ENCODE assay signal across 8 mouse cellular contexts in the genomic region with DNA sequence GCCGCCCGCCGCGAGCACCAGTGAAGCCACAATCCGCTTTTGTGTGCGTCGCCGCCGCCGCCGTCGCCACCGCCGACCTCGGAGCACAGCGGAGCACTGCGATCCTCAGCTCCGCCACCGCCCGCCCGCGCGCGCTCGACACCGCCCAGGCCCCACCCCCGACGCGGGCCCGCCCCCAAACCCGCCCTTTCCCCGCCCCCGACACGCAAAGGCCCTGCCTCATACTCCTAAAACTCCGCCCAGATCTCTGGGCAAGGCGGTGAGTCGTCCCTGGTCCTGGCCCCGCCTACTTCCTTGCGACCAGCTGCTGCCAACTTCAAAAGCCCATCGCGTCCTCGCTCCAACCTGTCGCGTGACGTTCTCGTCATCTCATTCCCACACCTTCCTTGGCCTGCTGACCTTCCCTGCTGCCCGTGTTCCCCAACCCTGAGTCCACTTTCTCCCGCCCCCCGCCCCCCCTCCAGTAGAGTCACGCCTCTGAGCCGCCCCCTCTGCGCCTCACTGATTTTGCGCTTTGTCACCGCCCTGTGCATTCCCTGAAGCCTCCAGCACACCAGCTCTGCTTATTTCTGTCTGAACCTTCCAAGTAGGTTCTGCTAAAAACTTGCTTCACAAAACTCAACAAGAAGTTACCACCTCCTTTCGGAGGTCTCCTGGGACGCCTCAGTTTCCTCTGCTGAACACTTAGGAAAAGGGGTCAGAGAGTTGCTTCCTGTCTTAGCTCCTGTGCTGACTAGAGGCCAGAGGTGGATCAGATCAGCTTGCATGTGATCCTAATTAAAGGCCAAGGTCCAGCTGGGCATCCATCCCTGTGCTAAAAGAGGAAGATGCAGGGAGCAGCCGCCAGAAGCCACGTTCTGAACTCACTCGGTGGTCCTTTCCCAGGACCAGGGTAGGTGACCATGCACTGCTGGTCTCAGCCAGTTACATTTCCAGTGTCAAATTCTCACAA. TPM values are rescaled to one million over a fixed set of nuclear protein-coding genes. Genes with fewer than 3 reads are reported as not detected.
DNase-seq lines count a peak whose midpoint lies in the region; ATAC-seq and TF ChIP-seq lines count a peak whose summit lies in the region.

A gene (minus strand): TSS at position 678 of the 952 bp plus-strand sequence.

- DNase-seq in c-Kit-positive CD71-positive TER-119-negative erythroid progenitor cells, embryonic 14.5 days (ENCODE audit: low read depth), result peak; percentile 89
- peak; percentile 97 for DNase-seq in heart, postnatal 0 days (ENCODE audit: low spot score)
- DNase-seq in kidney, postnatal 4 days, result peak; percentile 92 to 96
- peak; percentile 94 to 97 for DNase-seq in lung, adult 18-20 months
- DNase-seq in testis, postnatal 14 days (ENCODE audit: low spot score), result peak; percentile 91

- no peaks in the 10 kb centered on the region for H3K9me3 ChIP-seq in E14TG2a.4 (ENCODE audit: low read length)
- H3K9me3 ChIP-seq in forebrain, embryonic 12.5 days, result no peaks in the 10 kb centered on the region
- H3K9me3 ChIP-seq in heart, postnatal 0 days (replicated peaks; ENCODE audit: control insufficient read depth, low read length), result no peaks in the 10 kb centered on the region
- no peaks in the 10 kb centered on the region for H3K9me3 ChIP-seq in neural tube, embryonic 15.5 days (replicated peaks)

- peaks cover 34% of the 10 kb centered on the region for H3K4me1 ChIP-seq in E14TG2a.4 (replicated peaks; ENCODE audit: low read depth, low read length)
- H3K4me1 ChIP-seq in forebrain, embryonic 12.5 days, result peaks cover 36% of the 10 kb centered on the region
- peaks cover 12% of the 10 kb centered on the region; the same call in 1 of the 2 replicates for H3K4me1 ChIP-seq in heart, postnatal 0 days (ENCODE audit: control insufficient read depth, insufficient read depth)
- peaks cover 48% of the 10 kb centered on the region for H3K4me1 ChIP-seq in neural tube, embryonic 15.5 days

- peaks cover 37% of the 10 kb centered on the region for H3K27me3 ChIP-seq in E14TG2a.4 (ENCODE audit: insufficient read depth, low read length)
- H3K27me3 ChIP-seq in forebrain, embryonic 12.5 days, result peaks cover 8% of the 10 kb centered on the region; the same call in 1 of the 2 replicates
- H3K27me3 ChIP-seq in heart, postnatal 0 days (ENCODE audit: control insufficient read depth, insufficient read depth, low read length), result no peaks in the 10 kb centered on the region
- no peaks in the 10 kb centered on the region for H3K27me3 ChIP-seq in neural tube, embryonic 15.5 days (replicated peaks)

- peak within 1 kb of the TSS; percentile 70 for H3K27ac ChIP-seq in forebrain, embryonic 12.5 days
- peak within 1 kb of the TSS; percentile 53 for H3K27ac ChIP-seq in heart, postnatal 0 days (ENCODE audit: low read depth)
- peak within 1 kb of the TSS; percentile 87 for H3K27ac ChIP-seq in neural tube, embryonic 15.5 days (replicated peaks)

- no peak for TF ChIP-seq CTCF in E14TG2a.4 (conservative IDR thresholded peaks at IDR 0.05; ENCODE audit: low read length)
- no peak for TF ChIP-seq CTCF in heart, postnatal 0 days (IDR thresholded peaks at IDR 0.05; ENCODE audit: low read depth)

- peak within 1 kb of the TSS; percentile 87 for H3K4me3 ChIP-seq in E14TG2a.4 (replicated peaks; ENCODE audit: low read length)
- H3K4me3 ChIP-seq in forebrain, embryonic 12.5 days (replicated peaks), result peak within 1 kb of the TSS; percentile 86
- peak within 1 kb of the TSS; percentile 65 for H3K4me3 ChIP-seq in heart, postnatal 0 days (ENCODE audit: low read depth, low read length)
- peak within 1 kb of the TSS; percentile 84 for H3K4me3 ChIP-seq in neural tube, embryonic 15.5 days (replicated peaks)

- TF ChIP-seq EP300 in heart, postnatal 0 days (IDR thresholded peaks at IDR 0.05; ENCODE audit: low read depth), result no peak

- peak within 1 kb of the TSS; percentile 92 for H3K9ac ChIP-seq in forebrain, embryonic 12.5 days
- H3K9ac ChIP-seq in heart, postnatal 0 days (replicated peaks; ENCODE audit: low read depth, low read length), result peak within 1 kb of the TSS; percentile 76
- peak within 1 kb of the TSS; percentile 97 for H3K9ac ChIP-seq in neural tube, embryonic 15.5 days (replicated peaks)

- H3K36me3 ChIP-seq in E14TG2a.4 (ENCODE audit: insufficient read depth, low read length), result peaks cover 5% of the 10 kb centered on the region; the same call in 1 of the 2 replicates
- no peaks in the 10 kb centered on the region for H3K36me3 ChIP-seq in forebrain, embryonic 12.5 days (replicated peaks)
- no peaks in the 10 kb centered on the region for H3K36me3 ChIP-seq in heart, postnatal 0 days (replicated peaks; ENCODE audit: control insufficient read depth, insufficient read depth, low read length)
- H3K36me3 ChIP-seq in neural tube, embryonic 15.5 days, result no peaks in the 10 kb centered on the region

- peak within 1 kb of the TSS; percentile 70 for H3K4me2 ChIP-seq in forebrain, embryonic 12.5 days
- peak within 1 kb of the TSS; percentile 86 for H3K4me2 ChIP-seq in heart, postnatal 0 days (ENCODE audit: low read depth, low read length)
- H3K4me2 ChIP-seq in neural tube, embryonic 15.5 days, result peak within 1 kb of the TSS; percentile 71

- 3% methylated on average over 33 of the region's 59 CpGs for WGBS in forebrain, embryonic 12.5 days
- WGBS in heart, postnatal 0 days, result 2% methylated on average over 45 of the region's 59 CpGs
- WGBS in neural tube, embryonic 15.5 days, result 3% methylated on average over 55 of the region's 59 CpGs

- peak; percentile 90 for ATAC-seq in forebrain, embryonic 12.5 days (ENCODE audit: low FRiP score)
- peak; percentile 93 for ATAC-seq in heart, postnatal 0 days (ENCODE audit: insufficient read depth, low read depth)
- peak; percentile 91 for ATAC-seq in neural tube, embryonic 15.5 days (ENCODE audit: low FRiP score)

RNA-seq across cellular contexts. Expression of the gene that starts here (rescaled TPM):
- polyA plus RNA-seq in forebrain, embryonic 12.5 days (2016; fragmentation: Nextera tagmentation; extraction: Ambion mirVana), result 14.2 and 14.5 TPM in 2 replicates
- 18.7 and 27.3 TPM in 2 replicates for total RNA-seq in heart, postnatal 0 days (2014; rRNA removed; ENCODE audit: low replicate concordance)
- polyA plus RNA-seq in heart, postnatal 0 days (2015; fragmentation: Nextera tagmentation; extraction: Ambion mirVana), result 2.2 TPM in 2 replicates
- 21.6 and 24.9 TPM in 2 replicates for polyA plus RNA-seq in neural tube, embryonic 15.5 days (2015; fragmentation: Nextera tagmentation; extraction: Ambion mirVana)

Comparison
In these comparisons a context has a peak if more than half of its experiments do, and no peak if none do; other contexts are left out.
1. Peak in every context shown above with its lines: DNase-seq, ATAC-seq, H3K4me3 ChIP-seq and H3K27ac ChIP-seq.